Mouse (Mus musculus): ENCODE results near the gene Gucy2g. TPM values are rescaled to one million over a fixed set of nuclear protein-coding genes. Genes with fewer than 3 reads are reported as not detected.
"Not testable (repeated sequence)": the region's sequence is repeated elsewhere in the genome, so short reads cannot be mapped to it uniquely, and the experiment has no call there.

Gucy2g gene
- total RNA-seq, 2 experiments from 2014 or later = 3.3 to 3.5 TPM

DNA sequence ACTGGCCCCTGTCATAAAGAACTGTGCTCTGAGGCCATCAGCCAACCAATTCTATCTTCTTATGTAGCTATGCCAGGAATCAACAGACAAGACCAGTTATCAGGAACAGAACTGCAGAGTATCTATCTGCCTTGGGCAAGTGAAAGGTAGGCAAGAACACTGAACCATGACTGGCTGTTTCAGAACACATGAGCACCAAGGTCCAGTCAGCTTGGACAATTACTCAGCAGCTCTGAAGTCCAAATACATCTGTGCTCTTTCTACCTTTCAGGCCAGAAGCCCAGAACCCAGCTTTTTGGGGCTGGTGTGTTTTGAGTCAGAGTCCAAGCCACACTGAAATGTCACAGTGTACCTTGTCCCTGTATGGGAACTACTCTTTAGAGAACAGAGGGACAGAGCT lies 70.6 kb downstream of the Gucy2g start:
- TF ChIP-seq CTCF (IDR thresholded peaks at IDR 0.05) = no peak
- Histone ChIP-seq H3K4me3 (no peak overlapping the region), H3K27ac (no peak overlapping the region)
- intact Hi-C loops (cut with DNase I) = no loop called here
- no peak for DNase-seq (ENCODE audit: extremely low spot score in 1 of 2, low spot score in 2 of 2)

DNA sequence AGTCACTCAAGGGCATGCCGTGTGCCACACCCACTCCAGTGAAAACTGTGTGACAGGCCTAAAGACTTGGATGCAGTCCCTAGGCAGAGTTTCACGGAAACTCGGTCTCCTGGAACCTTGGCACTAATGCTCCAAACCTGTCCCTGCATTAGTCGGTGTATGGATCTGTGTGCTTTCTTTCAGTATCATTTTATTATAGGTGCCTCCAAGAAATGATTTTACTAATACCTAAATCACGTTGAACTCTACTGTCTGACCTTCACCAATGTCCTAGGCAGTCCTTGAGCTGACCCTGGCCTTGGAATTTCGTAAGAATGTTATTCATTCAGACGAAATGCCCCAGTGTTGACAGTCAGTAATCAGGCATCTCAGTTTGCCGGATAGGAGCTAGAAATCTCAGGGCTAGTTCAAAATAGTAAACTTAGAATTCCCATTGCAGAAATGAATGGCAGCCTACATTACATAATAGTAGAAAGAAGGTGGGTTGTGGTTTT lies 71.8 kb downstream of the Gucy2g start:
- DNase-seq (ENCODE audit: extremely low spot score in 1 of 2, low spot score in 2 of 2); H3K4me3 ChIP-seq; H3K27ac ChIP-seq; intact Hi-C loops (cut with DNase I): not testable (repeated sequence)

DNA sequence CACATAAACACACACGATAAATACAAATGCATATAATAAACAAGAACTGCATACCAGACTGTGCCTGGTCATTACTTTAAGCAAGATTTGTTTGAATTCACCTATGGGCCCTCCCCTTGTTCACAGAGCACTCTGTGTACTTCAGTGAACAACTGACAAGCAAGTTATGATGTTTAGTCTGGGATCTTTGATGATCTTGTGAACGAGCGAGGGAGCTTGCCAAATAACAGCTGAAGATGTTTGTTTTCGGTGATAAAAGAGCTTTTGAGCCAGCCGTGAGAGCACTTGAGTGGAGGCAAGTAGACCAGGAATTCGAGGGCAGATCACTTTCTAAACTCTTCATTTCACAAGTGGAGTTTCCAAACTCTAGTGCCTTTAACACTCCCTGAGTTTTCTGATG lies 72.7 kb downstream of the Gucy2g start:
- TF ChIP-seq CTCF (IDR thresholded peaks at IDR 0.05) = no peak
- DNase-seq (ENCODE audit: extremely low spot score in 1 of 2, low spot score in 2 of 2) = no peak
- intact Hi-C loops (cut with DNase I) = no loop called here
- no peak overlapping the region for H3K27ac ChIP-seq
- H3K4me3 ChIP-seq = no peak overlapping the region

- no peak for DNase-seq (ENCODE audit: extremely low spot score in 1 of 2, low spot score in 2 of 2)
- intact Hi-C loops (cut with DNase I) = no loop called here
- H3K27ac ChIP-seq = no peak overlapping the region
- TF ChIP-seq CTCF (IDR thresholded peaks at IDR 0.05) = no peak
- no peak overlapping the region for H3K4me3 ChIP-seq
Measured at GRCm38 (mm10) chr19:55167741-55168140, 73.3 kb downstream of the Gucy2g start.

- no peak for TF ChIP-seq CTCF (IDR thresholded peaks at IDR 0.05)
- DNase-seq (ENCODE audit: extremely low spot score in 1 of 2, low spot score in 2 of 2) = no peak
- no peak overlapping the region for H3K27ac ChIP-seq
- intact Hi-C loops (cut with DNase I) = no loop called here
- H3K4me3 ChIP-seq = no peak overlapping the region
Measured at GRCm38 (mm10) chr19:55166741-55167140, 74.3 kb downstream of the Gucy2g start.

DNA sequence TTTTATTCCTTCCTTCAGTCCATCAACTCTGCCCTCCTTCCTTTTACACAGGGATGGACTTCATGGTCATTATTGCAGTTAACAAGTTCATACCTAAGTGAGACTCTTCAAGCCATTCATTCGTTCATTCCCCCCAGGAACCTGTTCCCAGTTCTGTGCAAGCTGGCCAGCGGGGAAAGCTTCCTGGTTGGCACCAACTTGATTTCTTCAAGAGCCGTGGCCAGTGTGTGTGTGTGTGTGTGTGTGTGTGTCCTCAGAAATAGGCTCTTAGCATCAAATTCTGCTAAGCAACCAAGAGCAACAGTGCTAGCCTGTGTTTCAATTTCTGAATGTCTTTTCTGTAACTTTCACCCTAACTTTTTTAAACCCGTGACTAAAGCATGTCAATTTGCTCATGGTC lies 75.1 kb downstream of the Gucy2g start:
- intact Hi-C loops (cut with DNase I) = no loop called here
- Histone ChIP-seq H3K4me3 (no peak overlapping the region), H3K27ac (no peak overlapping the region)
- no peak for TF ChIP-seq CTCF (IDR thresholded peaks at IDR 0.05)
- no peak for DNase-seq (ENCODE audit: extremely low spot score in 1 of 2, low spot score in 2 of 2)

GRCm38 (mm10) chr19:55165183-55165865 lies 75.7 kb downstream of the Gucy2g start:
- H3K4me3 ChIP-seq = no peak overlapping the region
- no peak for DNase-seq (ENCODE audit: extremely low spot score in 1 of 2, low spot score in 2 of 2)
- no peak overlapping the region for H3K27ac ChIP-seq
- TF ChIP-seq CTCF (IDR thresholded peaks at IDR 0.05) = no peak
- intact Hi-C loops (cut with DNase I) = no loop called here

DNA sequence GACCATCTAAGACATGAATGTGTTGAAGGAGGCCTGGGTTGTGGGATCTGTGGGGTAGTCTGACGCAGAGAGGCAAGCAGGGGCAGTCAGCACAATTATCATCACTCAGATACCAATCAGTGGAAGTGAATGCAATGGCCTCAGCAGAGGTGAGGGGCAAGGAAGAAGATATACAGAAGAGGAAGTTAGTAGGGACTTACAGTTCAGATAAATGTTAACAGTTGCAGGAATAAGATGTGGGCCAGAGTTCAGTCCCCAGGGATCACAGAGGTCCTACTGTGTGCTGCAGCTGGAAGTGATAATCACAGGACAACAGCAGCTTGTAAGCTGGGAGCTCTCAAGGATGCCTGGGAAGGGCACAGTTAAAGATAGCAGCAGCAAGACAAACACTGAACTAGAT lies 76.9 kb downstream of the Gucy2g start:
- Histone ChIP-seq H3K27ac (no peak overlapping the region), H3K4me3 (no peak overlapping the region)
- no peak for DNase-seq (ENCODE audit: extremely low spot score in 1 of 2, low spot score in 2 of 2)
- no peak for TF ChIP-seq CTCF (IDR thresholded peaks at IDR 0.05)
- intact Hi-C loops (cut with DNase I) = no loop called here

DNA sequence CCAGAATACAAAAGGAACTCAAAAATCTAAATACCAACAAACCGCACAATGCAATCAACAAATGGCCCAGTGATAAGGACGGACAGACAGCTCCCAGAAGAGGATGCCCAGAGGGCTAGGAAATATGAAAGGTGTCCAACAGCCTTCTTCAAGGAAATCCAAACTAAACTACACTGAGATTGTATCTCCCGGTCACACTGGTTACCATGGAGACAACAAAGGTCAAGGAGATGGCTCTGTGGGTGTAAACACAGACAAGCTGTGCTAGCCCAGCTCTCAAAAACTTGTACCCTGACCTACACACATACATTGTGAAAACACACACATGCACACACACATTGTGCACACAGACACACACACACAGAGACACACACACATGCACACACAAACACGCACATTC lies 78.8 kb downstream of the Gucy2g start:
- no peak for DNase-seq (ENCODE audit: extremely low spot score in 1 of 2, low spot score in 2 of 2)
- Histone ChIP-seq H3K4me3 (no peak overlapping the region), H3K27ac (no peak overlapping the region)
- intact Hi-C loops (cut with DNase I) = no loop called here
- TF ChIP-seq CTCF (IDR thresholded peaks at IDR 0.05) = no peak

GRCm38 (mm10) chr19:55159826-55160225 lies 81.2 kb downstream of the Gucy2g start:
- no peak overlapping the region for H3K27ac ChIP-seq
- no peak overlapping the region for H3K4me3 ChIP-seq
- DNase-seq (ENCODE audit: extremely low spot score in 1 of 2, low spot score in 2 of 2) = no peak
- intact Hi-C loops (cut with DNase I) = no loop called here
- TF ChIP-seq CTCF (IDR thresholded peaks at IDR 0.05) = no peak

DNA sequence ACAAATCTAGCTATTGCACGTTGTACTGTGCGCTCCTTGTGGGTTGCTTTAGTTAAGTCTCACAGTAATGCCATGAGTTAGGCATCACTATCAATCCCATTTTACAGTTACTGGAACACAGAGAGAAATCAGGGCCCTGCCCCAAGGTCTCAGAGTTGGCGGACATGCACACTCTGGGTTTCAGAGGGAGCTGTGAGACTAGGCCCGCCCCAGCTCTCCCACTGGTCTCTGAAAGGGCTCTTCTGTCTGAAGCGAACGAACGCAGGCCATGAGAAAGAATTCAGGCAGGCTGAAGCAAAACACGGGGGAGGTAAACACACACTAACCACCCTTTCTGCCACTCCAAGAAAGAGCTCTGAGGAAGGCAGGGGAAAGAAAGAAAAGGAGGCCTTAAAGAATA lies 82.4 kb downstream of the Gucy2g start:
- no peak for TF ChIP-seq CTCF (IDR thresholded peaks at IDR 0.05)
- no peak overlapping the region for H3K4me3 ChIP-seq
- intact Hi-C loops (cut with DNase I) = no loop called here
- DNase-seq (ENCODE audit: extremely low spot score in 1 of 2, low spot score in 2 of 2) = no peak
- H3K27ac ChIP-seq = no peak overlapping the region

- Histone ChIP-seq H3K27ac (no peak overlapping the region), H3K4me3 (no peak overlapping the region)
- no peak for TF ChIP-seq CTCF (IDR thresholded peaks at IDR 0.05)
- intact Hi-C loops (cut with DNase I) = no loop called here
- DNase-seq (ENCODE audit: extremely low spot score in 1 of 2, low spot score in 2 of 2) = no peak
Measured at GRCm38 (mm10) chr19:55157029-55157428, 84.0 kb downstream of the Gucy2g start.

- intact Hi-C loops (cut with DNase I) = no loop called here
- Histone ChIP-seq H3K4me3 (no peak overlapping the region), H3K27ac (no peak overlapping the region)
- no peak for DNase-seq (ENCODE audit: extremely low spot score in 1 of 2, low spot score in 2 of 2)
- no peak for TF ChIP-seq CTCF (IDR thresholded peaks at IDR 0.05)
Measured at GRCm38 (mm10) chr19:55152983-55153382, 88.1 kb downstream of the Gucy2g start.

- H3K27ac ChIP-seq; DNase-seq (ENCODE audit: extremely low spot score in 1 of 2, low spot score in 2 of 2); H3K4me3 ChIP-seq; intact Hi-C loops (cut with DNase I): not testable (repeated sequence)
Measured at GRCm38 (mm10) chr19:55152274-55152673, 88.8 kb downstream of the Gucy2g start.
